Mouse (Mus musculus) small intestine, adult 2 months (tissue): ENCODE measurements around the gene Dctn3.
"Not testable (repeated sequence)": the region's sequence is repeated elsewhere in the genome, so short reads cannot be mapped to it uniquely, and the experiment has no call there.

Experiments used
- CTCF ChIP-seq: fragments of 200-500 bp; IDR thresholded peaks from 2 replicates; pipeline ENCODE4 v1.5.1; 2012; ENCODE audit warnings: low read depth, mild to moderate bottlenecking, control low read depth, inconsistent platforms, low read length, moderate library complexity, mixed read lengths; ENCODE audit not compliant: insufficient replicate concordance, insufficient read length; ENCODE audit errors: extremely low read depth
- POLR2A ChIP-seq: fragments of 200-500 bp; IDR thresholded peaks from 2 replicates; pipeline ENCODE4 v1.6.1; 2012; ENCODE audit warnings: low read depth, mild to moderate bottlenecking, control low read depth, inconsistent platforms, low read length, moderate library complexity

GRCm38 (mm10) chr4:41693511-41693910, 29.5 kb downstream of the Dctn3 start:
- not testable (repeated sequence) for TF ChIP-seq CTCF, POLR2A
